Mouse (Mus musculus) embryonic facial prominence, embryonic 13.5 days (tissue): Measurements from ENCODE around the gene Ppp1r3f. TPM values are rescaled to one million over a fixed set of nuclear protein-coding genes. Genes with fewer than 3 reads are reported as not detected.

Source experiments
- ATAC-seq: fragments of 200-750 bp; cut with Nextera tagmentation; 2 replicates; pipeline ENCODE4 v1.8.0; 2017; ENCODE audit warnings: low read depth; ENCODE audit not compliant: insufficient number of reproducible peaks, insufficient read depth, low FRiP score, low TSS enrichment
- H3K27ac ChIP-seq: fragments of 300-500 bp; sonication (generic); 2 replicates; pipeline ENCODE4 v1.5.1; 2015; ENCODE audit warnings: moderate library complexity, mild to moderate bottlenecking, inconsistent platforms
- H3K27me3 ChIP-seq: fragments of 300-500 bp; sonication (generic); 2 replicates; pipeline ENCODE4 v1.6.1; 2015; ENCODE audit warnings: mild to moderate bottlenecking, inconsistent platforms
- H3K36me3 ChIP-seq: fragments of 300-500 bp; sonication (generic); 2 replicates; pipeline ENCODE4 v1.6.1; 2015; ENCODE audit warnings: mild to moderate bottlenecking, inconsistent platforms
- H3K4me1 ChIP-seq: fragments of 300-500 bp; sonication (generic); 2 replicates; pipeline ENCODE4 v1.6.1; 2015; ENCODE audit warnings: inconsistent platforms
- H3K4me2 ChIP-seq: fragments of 300-500 bp; sonication (generic); 2 replicates; pipeline ENCODE4 v1.6.1; 2015; ENCODE audit warnings: moderate library complexity, mild to moderate bottlenecking, inconsistent platforms
- H3K4me3 ChIP-seq: fragments of 300-500 bp; sonication (generic); 2 replicates; pipeline ENCODE4 v1.5.1; 2015; ENCODE audit warnings: mild to moderate bottlenecking, inconsistent platforms
- H3K9ac ChIP-seq: fragments of 300-500 bp; sonication (generic); 2 replicates; pipeline ENCODE4 v1.6.1; 2015; ENCODE audit warnings: mild to moderate bottlenecking, inconsistent platforms
- H3K9me3 ChIP-seq: fragments of 300-500 bp; sonication (generic); 2 replicates; pipeline ENCODE4 v1.6.1; 2016; ENCODE audit warnings: inconsistent platforms
- WGBS: fragments of 180-500 bp; shearing (Covaris S2); methylation state at CpG from one replicate; pipeline ENCODE4 v1.1.7; 2015; ENCODE audit warnings: mixed read lengths; 5-methylcytosine and 5-hydroxymethylcytosine counted together
- polyA plus RNA-seq: library from polyadenylated mRNA; unstranded; fragments of >200 nt; fragmentation: Nextera tagmentation; extraction: Ambion mirVana; gene quantifications from 2 replicates; pipeline ENCODE4 v1.2.1, GENCODE M21; 2015

Gene Ppp1r3f
- 1.6 and 2.5 TPM in 2 replicates for polyA plus RNA-seq

- Histone ChIP-seq H3K9me3 (no peaks in the 10 kb centered on the region), H3K4me1 (peaks cover 9% of the 10 kb centered on the region; the same call in 1 of the 2 replicates), H3K4me2 (peak within 1 kb of the TSS; percentile 63), H3K9ac (peak within 1 kb of the TSS; percentile 77), H3K36me3 (no peaks in the 10 kb centered on the region), H3K4me3 (peak within 1 kb of the TSS; percentile 56), H3K27me3 (no peaks in the 10 kb centered on the region), H3K27ac (peak within 1 kb of the TSS; percentile 84)
- WGBS: 24% methylated on average over 65 of the region's 65 CpGs
- peak; percentile 93 for ATAC-seq
Observed at GRCm38 (mm10) chrX:7574087-7574884, at the start of gene Ppp1r3f. Gene Ppp1r3f (minus strand): TSS chrX:7574283.

DNA sequence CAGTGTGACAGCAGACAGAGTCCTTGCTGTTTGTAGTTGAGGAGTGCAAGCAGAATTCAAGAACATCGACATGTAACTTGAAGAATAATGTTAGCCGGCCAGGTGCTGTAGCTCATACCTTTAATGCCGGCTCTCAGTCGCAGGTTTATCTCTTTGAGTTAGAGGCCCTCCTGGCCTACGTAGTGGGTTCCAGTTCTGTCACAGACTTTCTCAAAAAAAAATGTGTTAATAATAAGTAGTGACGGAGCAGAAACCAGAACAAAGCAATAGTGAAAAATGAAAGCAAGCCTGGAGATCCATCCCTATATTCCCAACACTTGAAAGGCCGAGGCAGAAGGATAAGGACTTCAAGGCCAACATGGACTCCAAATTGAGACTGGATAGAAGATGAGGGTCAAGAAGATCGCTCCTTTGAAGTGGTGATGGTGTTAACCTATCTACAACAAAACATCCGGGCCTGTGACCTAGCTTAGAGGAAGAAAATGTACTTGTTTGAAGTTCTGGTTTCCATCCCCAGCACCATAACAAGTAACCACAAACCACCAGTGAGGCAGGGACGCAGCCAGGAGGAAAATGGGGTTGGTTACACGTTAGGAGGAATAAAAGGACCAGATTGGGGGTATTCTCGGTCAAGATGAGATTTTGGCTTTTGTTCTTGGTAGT is 43.9 kb upstream of the Ppp1r3f start:
- no peaks in the 10 kb centered on the region for H3K27me3 ChIP-seq
- no peak for ATAC-seq
- no peaks in the 10 kb centered on the region for H3K9me3 ChIP-seq
- no peak overlapping the region for H3K4me2 ChIP-seq
- no peak overlapping the region for H3K4me3 ChIP-seq
- H3K36me3 ChIP-seq: no peaks in the 10 kb centered on the region
- H3K27ac ChIP-seq: no peak overlapping the region
- 81% methylated on average over 12 of the region's 12 CpGs for WGBS
- no peak overlapping the region for H3K9ac ChIP-seq
- no peaks in the 10 kb centered on the region for H3K4me1 ChIP-seq

DNA sequence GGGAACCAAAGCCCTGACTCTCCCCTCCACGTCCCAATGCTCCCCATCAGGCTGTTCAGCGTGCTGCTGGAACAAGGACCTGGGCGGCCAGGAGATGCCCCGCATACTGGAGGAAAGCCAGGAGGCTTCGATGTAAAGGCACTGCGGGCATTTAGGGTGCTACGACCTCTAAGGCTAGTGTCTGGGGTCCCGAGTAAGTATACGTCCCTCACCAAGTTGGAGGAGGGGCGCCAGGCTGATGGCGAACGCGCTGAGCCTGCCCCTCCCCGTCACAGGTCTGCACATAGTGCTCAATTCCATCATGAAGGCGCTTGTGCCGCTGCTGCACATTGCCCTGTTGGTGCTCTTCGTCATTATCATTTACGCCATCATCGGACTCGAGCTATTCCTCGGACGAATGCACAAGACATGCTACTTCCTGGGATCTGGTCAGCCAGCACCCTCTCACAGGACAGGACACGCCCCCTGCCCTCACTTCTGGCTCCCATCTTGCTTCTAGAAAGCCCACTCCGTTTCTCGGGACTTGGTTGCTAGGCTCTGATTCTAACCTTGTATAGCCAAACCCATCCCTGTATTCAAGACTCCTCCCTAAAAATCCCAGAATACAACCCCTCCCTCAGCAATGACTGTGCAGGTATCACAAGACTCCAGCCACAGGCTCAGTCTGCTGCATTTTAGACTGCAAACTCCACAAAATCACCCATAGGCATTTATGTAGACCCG is 36.6 kb upstream of the Ppp1r3f start:
- ATAC-seq: no peak
- Histone ChIP-seq H3K36me3 (no peaks in the 10 kb centered on the region), H3K27me3 (no peaks in the 10 kb centered on the region), H3K4me3 (peak overlapping the region; percentile 44), H3K4me1 (no peaks in the 10 kb centered on the region), H3K4me2 (peak overlapping the region; percentile 69), H3K9ac (peak overlapping the region; percentile 61), H3K27ac (no peak overlapping the region), H3K9me3 (no peaks in the 10 kb centered on the region)
- WGBS: 28% methylated on average over 26 of the region's 26 CpGs

DNA sequence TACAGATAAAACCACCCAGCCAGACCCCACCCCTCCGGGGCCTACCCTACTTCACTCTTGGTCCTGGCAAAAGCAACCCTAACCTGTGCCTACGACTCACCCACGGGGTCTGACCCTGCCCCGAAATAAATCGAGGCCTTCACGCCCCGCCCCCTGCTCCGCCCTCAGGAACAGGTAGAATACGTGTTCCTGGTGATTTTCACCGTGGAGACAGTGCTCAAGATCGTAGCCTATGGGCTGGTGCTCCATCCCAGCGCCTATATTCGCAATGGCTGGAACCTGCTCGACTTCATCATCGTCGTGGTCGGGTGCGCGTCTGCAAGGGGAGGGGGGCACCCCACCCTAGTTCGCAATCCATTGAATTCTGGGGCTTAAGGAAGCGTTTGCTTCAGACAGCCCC is 36.0 kb upstream of the Ppp1r3f start:
- no peaks in the 10 kb centered on the region for H3K36me3 ChIP-seq
- no peaks in the 10 kb centered on the region for H3K4me1 ChIP-seq
- WGBS: 29% methylated on average over 21 of the region's 21 CpGs
- H3K27ac ChIP-seq: no peak overlapping the region
- H3K4me2 ChIP-seq: peak overlapping the region; percentile 69
- no peaks in the 10 kb centered on the region for H3K27me3 ChIP-seq
- H3K9ac ChIP-seq: peak overlapping the region; percentile 61; the same call in 1 of the 2 replicates
- H3K4me3 ChIP-seq: peak overlapping the region; percentile 44
- H3K9me3 ChIP-seq: no peaks in the 10 kb centered on the region
- ATAC-seq: no peak

DNA sequence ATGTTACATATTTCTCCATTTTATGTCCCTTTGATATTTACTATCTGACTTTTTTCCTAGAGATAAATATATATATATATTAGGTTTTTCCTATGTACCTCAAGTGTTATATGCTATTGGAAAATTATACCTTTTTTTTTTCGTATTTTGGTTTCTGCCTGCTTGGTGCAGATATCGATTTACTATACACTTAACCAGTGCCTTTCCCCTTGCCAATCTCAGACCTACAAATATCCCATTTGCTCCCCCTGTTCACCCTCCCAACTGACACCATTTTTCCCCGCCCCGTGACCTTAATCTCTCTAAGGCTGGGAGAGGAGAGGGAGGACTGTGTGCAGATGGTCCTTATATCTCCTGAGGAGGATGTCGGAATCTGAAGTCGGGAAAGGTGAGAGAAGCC is 32.7 kb upstream of the Ppp1r3f start, which contains the start of gene Cacna1f:
TSS of gene Cacna1f (plus strand) at position 301 of the 400 bp plus-strand sequence.
- Histone ChIP-seq H3K36me3 (no peaks in the 10 kb centered on the region; the same call in 1 of the 2 replicates), H3K9me3 (no peaks in the 10 kb centered on the region), H3K9ac (no peak within 1 kb of the TSS), H3K27me3 (no peaks in the 10 kb centered on the region), H3K4me3 (no peak within 1 kb of the TSS), H3K4me1 (0 out of 2 replicates have a peak, but pooled peaks cover 5% of the 10 kb centered on the region), H3K27ac (no peak within 1 kb of the TSS), H3K4me2 (no peak within 1 kb of the TSS)
- 75% methylated on average over 6 of the region's 6 CpGs for WGBS
- no peak for ATAC-seq

GRCm38 (mm10) chrX:7605575-7605941 is 31.5 kb upstream of the Ppp1r3f start:
- Histone ChIP-seq H3K4me2 (no peak overlapping the region), H3K4me1 (0 out of 2 replicates have a peak, but pooled peaks cover 5% of the 10 kb centered on the region), H3K27me3 (no peaks in the 10 kb centered on the region), H3K9me3 (no peaks in the 10 kb centered on the region), H3K36me3 (no peaks in the 10 kb centered on the region; the same call in 1 of the 2 replicates), H3K4me3 (no peak overlapping the region), H3K9ac (no peak overlapping the region), H3K27ac (no peak overlapping the region)
- 45% methylated on average over 8 of the region's 8 CpGs for WGBS
- no peak for ATAC-seq

DNA sequence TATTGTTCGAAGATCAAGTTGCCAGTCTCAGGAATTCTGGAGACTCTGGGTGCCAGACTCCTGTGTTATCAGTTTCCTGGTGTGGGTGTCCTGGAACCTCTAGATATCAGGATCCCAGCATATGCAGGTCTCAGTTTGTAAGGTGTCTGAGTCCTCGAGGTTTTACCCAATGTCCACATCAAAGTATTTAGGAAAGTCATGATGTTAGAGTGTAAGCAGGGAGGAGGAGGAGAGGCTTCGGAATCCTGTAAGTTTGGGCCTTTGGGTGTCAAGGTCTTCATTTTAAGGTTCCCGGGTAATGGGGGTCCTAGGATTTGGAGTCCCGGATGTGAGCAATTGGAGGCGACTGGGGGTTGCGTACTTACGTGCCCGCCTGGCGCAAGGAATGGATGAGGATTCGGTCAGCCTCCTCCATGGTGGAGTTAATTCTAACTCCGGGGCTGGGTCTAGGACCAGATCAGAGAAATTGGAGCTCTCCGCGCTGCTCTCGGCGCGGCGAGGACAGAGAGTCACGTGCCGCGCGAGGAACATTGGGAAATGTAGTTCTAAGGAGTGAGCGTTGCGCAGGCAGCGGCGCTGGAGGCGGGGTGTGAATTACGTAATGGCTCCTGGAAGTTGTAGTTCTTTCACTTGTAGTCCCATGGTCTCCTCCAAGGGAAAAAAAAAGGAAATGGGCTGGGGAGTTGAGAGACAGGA is 30.9 kb upstream of the Ppp1r3f start, which contains the start of gene Ccdc22:
TSS of gene Ccdc22 (minus strand) at position 639 of the 696 bp plus-strand sequence.
- peak within 1 kb of the TSS; percentile 59 for H3K4me2 ChIP-seq
- peak; percentile 88 for ATAC-seq
- no peak within 1 kb of the TSS for H3K27ac ChIP-seq
- H3K36me3 ChIP-seq: no peaks in the 10 kb centered on the region; the same call in 1 of the 2 replicates
- WGBS: 29% methylated on average over 28 of the region's 28 CpGs
- H3K4me3 ChIP-seq: peak within 1 kb of the TSS; percentile 50
- 0 out of 2 replicates have a peak, but pooled peaks cover 5% of the 10 kb centered on the region for H3K4me1 ChIP-seq
- H3K9ac ChIP-seq: peak within 1 kb of the TSS; percentile 67
- H3K9me3 ChIP-seq: no peaks in the 10 kb centered on the region
- no peaks in the 10 kb centered on the region for H3K27me3 ChIP-seq

DNA sequence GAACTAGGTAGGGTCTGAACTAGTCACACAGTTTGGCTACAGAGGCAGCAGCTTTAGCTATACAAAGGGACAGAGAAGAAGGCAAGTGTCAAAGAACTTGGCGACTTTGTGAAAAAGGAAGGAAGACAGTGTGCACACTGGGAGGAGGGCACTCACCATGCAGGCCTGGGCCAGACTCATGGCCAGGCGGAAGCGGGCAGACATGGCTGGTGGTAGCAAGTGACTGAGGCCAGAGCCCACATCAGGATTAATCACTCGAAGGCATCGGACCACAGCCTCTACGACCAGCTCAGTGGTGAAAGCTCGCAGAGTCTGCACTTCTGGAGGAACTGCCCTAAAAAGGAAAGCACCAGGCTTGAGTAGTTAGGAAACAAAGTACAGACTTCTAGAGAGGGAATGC is 29.9 kb upstream of the Ppp1r3f start:
- WGBS: 94% methylated on average over 7 of the region's 7 CpGs
- no peak for ATAC-seq
- H3K9ac ChIP-seq: no peak overlapping the region
- H3K4me2 ChIP-seq: peak overlapping the region; percentile 59; the same call in 1 of the 2 replicates
- H3K27ac ChIP-seq: no peak overlapping the region
- H3K4me1 ChIP-seq: 0 out of 2 replicates have a peak, but pooled peaks cover 5% of the 10 kb centered on the region
- H3K36me3 ChIP-seq: peaks cover 2% of the 10 kb centered on the region
- no peaks in the 10 kb centered on the region for H3K9me3 ChIP-seq
- no peak overlapping the region for H3K4me3 ChIP-seq
- H3K27me3 ChIP-seq: no peaks in the 10 kb centered on the region

DNA sequence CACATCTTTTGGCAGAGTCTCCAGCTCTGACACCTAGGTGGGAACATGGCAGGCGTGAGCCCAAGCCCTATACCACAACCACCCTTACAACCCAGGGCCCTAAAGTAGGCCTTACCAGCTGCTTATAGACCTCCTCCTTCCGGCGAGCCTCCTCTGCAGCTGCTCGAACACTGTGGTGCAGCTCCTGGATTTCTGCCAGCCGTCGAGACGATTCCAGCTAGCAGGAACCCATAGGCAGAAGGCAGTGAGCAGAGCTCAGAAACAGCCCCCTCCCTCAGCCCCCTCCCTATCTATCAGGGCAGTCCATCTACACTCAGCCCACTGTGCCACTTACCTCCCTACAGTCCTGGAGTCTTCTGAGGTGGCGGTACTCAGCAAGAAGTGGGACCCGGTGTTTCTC is 21.3 kb upstream of the Ppp1r3f start:
- Histone ChIP-seq H3K27me3 (no peaks in the 10 kb centered on the region), H3K9me3 (no peaks in the 10 kb centered on the region), H3K9ac (no peak overlapping the region), H3K4me1 (no peaks in the 10 kb centered on the region), H3K4me3 (no peak overlapping the region), H3K4me2 (no peak overlapping the region), H3K27ac (no peak overlapping the region), H3K36me3 (peaks cover 46% of the 10 kb centered on the region)
- no peak for ATAC-seq
- WGBS: 87% methylated on average over 9 of the region's 9 CpGs

DNA sequence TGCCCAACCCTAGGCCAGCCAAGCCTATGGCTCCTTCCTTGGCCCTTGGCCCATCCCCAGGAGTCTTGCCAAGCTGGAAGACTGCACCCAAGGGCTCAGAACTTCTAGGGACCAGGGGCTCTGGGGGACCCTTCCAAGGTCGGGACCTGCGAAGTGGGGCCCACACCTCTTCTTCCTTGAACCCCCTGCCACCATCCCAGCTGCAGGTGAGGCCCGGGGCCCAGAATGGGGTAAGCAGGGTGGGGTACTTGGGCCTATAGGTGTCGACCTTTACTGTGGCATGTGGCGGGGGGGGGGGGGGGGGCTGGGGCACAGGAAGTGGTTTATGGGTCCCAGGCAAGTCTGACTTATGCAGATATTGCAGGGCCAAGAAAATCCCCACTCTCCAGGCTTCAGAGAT is 12.3 kb upstream of the Ppp1r3f start:
- H3K4me1 ChIP-seq: no peaks in the 10 kb centered on the region
- no peak overlapping the region for H3K4me3 ChIP-seq
- no peaks in the 10 kb centered on the region for H3K27me3 ChIP-seq
- ATAC-seq: no peak
- H3K27ac ChIP-seq: no peak overlapping the region
- H3K36me3 ChIP-seq: 0 out of 2 replicates have a peak, but pooled peaks cover 3% of the 10 kb centered on the region
- WGBS: 93% methylated on average over 4 of the region's 5 CpGs
- H3K9ac ChIP-seq: no peak overlapping the region
- no peaks in the 10 kb centered on the region for H3K9me3 ChIP-seq
- H3K4me2 ChIP-seq: no peak overlapping the region

DNA sequence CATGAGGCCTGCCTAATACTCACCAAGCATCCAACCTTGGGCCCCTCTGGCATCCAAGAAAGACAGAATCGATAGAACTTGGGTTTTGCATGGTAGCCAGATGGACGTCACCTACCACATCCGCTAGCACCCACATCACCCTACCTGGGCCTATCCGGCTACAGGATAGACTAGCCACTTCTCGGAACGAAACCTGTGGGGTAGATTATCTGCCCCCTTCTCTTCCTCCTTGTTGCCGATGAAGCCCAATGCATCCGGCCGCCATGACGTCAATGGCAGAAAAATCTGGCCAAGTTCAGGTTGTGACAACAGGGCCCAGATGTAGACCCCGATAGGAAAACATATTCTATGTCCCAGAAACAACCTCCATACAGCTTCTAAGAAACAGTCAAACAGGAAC is 9.8 kb upstream of the Ppp1r3f start:
- Histone ChIP-seq H3K4me1 (no peaks in the 10 kb centered on the region), H3K9me3 (no peaks in the 10 kb centered on the region), H3K4me2 (no peak overlapping the region), H3K36me3 (0 out of 2 replicates have a peak, but pooled peaks cover 3% of the 10 kb centered on the region), H3K27ac (no peak overlapping the region), H3K4me3 (no peak overlapping the region), H3K9ac (no peak overlapping the region), H3K27me3 (no peaks in the 10 kb centered on the region)
- no peak for ATAC-seq
- 97% methylated on average over 11 of the region's 11 CpGs for WGBS
